Mouse (Mus musculus) urinary bladder, adult 18-20 months (tissue): ENCODE measurements around the gene Rnf214.
A peak's percentile ranks its signal among the peaks of the same experiment; 100 is the strongest.

ENCODE experiments used
- DNase-seq, 2 experiments: peaks; one replicate each; pipeline ENCODE4 v3.0.0; 2022; ENCODE audit warnings: low spot score in 2 of 2, mixed read lengths in 2 of 2

The Rnf214 gene

DNA sequence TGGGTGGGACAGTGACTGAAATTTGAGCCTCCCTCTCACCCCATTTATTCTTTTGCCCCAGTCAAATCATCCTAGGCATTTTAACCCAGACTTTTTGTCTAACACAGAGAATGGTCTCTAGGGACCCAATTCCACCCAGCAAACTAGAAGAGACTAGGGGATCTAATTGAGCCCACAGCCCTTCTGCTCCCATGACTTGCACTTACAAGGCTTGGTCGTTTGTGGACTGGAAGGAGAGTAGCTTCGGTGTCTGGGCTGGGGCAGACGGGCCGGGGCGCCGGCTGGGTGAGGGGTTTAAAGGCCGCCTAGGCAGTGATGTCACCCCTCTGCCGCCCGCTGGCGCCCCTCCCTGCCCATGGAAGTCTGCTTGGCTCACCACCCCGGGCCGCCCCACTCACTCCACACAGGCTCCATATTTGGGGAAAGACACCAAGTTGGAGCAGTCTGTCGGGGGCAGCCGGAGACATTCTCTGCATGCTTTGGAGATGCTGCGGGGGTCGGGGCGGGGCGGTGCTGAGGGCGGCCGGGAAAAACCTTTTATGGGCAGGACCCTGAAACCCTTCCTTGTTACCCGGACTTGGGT is 29.0 kb upstream of the Rnf214 start, which contains the start of gene Tagln:
Tagln (minus strand) TSS at position 431 of the 583 bp plus-strand sequence.
- no peak for DNase-seq

DNA sequence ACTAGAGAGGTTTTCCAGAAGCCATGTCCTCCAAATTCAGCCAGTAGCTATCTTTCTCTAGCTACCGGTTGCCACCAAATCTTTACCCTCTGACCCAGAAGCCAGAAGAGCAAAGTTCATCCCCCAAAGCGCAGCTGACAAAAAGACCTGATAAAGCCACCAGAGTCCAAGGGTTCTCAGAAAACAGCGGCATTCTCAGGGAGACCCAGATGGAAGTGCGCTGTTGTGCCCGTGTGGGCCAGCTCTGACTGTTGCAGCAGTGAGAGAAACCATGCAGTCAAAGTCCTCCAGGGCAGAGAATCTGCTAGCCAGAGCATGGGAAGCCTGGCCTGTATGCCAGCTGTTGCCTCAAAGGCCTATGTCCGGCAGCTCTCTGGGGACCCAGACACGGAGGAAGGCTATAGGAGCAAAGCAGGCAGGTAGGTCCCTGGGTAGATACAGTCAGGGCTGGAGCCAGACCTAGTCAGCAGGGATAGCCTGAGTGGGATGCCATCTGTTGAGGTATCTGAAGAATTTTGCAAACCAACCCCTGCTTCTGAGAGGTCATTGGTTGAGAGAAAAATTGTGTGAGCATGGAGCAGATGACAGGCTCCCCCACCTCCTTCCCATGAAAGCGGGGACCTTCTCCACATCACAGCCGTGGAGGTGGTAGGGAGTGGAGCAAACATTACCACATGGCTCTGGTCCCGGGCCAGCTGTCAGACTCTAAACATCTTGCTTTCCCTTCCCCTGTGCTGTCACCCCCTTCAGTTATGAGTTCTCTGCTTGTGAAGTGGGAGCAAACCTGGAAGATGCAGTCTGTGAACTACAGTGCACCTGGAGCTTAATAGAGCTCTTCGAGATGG is 26.1 kb upstream of the Rnf214 start:
- no peak for DNase-seq

DNA sequence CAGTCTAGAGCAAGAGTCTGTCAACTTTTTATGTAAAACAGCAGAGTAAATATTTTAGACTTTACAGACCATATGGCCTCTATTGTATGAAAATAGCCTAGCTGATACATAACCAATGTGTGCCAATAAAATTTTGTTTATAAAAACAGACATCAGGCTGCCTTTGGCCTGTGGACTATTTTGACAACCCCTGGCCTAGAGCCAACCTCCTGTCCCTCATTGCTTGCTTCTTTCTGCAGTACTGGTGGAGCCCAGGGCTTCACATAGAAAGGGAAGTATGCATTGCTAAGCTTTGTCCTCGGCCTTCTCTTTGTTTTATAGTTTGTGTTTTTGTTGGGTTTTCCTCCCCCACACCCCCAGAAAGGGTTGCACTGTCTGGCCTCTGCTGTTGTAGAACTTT is 25.2 kb upstream of the Rnf214 start:
- no peak for DNase-seq

DNA sequence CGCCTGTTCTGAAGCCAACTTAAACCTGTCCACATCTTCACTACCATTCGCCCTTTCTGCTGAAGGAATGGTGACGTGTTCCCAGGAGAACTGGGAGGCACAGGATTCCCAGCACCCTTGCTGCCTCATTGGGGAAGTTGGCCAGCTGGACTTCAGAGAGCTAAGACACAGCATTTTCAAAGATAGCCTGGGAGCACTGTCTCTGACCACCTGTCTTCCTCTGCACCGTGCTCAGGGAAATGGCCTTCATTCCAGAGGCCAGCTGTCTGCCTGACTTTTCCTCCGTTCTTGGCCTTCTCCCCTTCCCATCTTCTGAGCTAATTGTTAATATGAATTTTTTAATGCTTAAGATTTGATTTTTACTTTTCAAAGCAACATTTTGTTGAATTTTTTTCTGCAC is 22.6 kb upstream of the Rnf214 start:
- DNase-seq = no peak

DNA sequence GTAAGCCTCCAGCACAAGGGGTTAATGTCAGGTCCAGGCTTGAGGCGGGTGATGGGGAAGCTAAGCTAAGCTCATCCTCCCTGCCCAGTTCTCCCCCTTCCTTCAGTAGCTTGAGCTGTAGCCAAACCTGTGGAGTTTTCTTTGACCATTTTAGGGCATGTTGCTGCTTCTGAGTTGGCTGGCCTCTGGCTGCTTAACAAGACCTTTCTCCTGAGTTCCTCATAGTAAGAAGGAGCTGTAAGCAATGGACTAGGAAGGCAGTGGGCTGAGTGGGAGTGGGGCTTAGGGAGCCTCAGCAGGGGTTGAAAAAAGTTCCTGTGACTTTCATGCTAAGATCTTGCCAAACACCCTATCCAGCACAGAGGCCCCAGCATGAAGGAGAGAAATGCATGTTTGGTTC is 13.2 kb upstream of the Rnf214 start:
- no peak for DNase-seq

DNA sequence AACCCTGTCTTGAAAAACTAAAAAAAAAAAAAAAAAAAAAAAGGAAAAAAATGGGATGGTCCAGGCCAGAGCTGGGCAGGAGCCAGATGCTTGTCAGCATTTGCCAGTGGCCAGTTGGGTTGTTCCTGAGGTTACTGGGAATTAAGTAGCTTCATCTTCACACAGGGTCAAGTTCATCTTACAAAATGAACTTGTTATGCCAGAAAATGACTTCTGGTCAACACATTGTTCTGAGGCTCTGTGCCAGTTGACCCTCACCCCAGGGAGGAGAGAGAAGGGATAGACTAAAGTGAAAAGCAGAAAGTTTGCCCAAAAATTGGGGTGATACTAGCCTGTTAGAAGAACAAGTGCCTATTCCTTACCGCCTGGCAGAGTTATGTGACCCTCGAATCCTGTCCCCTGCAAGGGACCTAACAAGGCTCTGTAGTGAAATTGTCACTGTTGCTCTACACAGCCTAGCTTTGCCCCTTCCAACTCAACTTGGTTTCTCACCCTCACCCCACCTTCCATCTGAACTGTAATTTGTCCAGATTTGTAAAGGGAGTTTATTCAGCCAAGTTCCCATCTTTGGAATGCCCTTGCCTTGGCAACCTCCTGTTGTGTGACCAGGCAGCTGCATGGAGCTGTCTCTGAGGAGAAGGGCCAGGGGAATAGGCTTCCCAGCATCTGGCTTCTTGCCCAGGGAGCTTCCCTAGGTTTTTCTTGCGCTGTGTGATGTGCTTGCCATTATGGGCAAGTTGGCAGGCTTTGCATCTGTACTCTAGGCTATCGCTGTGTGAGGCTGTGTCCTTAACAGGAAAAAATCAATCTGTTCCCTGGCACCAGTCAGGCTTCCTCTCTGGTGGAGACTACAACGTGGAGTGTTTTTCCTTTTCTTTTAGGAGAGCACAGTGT is 10.6 kb upstream of the Rnf214 start:
- peak in 1 of 2 experiments; percentile 48 for DNase-seq

DNA sequence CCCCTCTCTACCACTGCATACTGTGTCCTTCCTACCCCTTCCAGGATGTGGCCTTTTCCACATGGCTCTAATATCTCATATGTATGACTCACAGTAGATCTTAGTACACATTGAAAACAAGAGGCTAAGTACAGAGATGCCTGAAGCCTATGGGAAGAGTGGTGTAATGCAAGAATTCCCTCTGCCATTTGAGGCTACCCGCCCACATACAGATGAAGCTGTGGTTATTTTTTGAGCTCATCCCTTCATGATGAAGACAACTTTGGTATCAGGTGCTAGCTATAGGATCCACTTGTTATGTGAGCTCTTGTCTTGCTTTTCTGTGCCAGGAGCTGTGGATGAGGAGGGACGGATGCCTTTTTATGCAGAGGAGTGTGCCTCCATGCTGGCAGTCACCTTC is 8.9 kb upstream of the Rnf214 start:
- DNase-seq = no peak

DNA sequence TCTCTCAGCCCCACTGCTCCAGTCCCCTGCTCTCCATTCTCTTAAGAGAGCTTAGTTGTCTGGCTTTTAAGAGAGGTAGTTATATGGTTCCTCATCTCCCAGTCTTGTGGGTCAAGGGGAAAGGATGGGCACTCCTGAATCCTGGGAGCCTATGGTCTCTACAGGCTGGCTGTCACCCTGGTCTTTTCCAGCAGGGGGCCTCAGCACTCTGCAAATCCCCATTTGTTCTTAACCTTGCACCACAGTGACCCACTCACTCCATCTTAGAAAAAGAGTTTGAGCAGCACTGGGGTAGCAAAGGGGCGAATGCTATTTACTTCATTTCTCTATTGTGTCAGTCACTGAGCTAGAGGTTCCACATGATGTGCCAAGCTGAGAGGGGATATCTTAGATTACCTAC is 5.0 kb upstream of the Rnf214 start:
- DNase-seq = peak in 1 of 2 experiments; percentile 47

DNA sequence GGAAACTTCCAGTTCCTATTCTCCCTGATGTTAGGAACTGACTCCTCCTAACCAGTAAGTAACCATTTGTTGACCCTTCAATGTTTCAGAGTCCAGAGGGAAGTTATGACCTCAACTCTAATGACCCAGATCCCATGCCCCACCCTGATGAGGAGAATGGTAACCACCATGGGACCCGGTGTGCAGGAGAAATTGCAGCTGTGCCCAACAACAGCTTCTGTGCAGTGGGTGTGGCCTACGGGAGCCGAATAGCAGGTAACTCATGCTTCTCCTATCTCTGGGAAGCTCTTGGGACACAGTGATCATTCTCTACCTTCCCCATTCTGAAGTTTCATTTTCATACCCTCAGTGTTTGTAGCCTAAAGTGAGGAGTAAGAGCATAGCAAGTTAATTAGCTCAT is 4.3 kb upstream of the Rnf214 start:
- no peak for DNase-seq

DNA sequence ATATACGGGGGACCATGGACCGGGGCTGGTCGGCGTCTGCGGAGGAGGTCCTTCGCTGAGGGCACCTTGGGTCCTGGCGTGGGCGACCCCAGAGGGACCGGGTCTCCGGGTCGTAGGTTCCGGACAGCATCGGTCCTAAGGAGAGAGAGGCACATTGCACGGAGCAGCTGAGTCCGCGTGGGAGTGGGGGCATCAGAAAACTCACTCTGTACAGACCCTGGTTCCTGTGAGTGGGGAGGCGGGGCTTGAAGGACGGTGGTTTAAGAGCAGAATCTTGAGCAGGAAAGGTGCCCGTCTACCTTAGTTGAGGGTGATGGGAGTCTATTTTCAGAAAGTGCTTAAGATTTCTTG is 342 bp upstream of the Rnf214 start:
- DNase-seq = no peak

DNA sequence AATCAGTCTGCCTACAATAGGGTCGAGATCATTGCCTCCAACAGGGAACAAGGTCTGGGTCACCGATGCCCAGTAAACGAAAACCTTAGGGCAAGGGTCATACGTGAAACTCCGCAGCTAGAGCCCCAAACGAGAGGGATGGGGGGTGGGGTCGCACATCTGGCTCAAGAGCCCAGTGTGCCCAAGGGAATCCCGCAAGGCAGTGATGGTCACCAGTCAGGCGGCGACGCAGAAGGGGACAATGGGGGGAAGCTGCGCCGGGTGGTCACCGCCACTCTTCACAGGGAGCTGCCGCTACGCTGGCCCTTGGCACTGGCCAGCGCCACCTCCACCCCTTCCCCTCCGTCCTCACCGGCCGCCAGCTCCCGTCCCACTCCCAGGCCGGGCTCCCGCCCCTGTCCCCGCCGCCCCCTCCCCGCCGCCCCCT is 887 bp downstream of the Rnf214 start:
- no peak for DNase-seq

DNA sequence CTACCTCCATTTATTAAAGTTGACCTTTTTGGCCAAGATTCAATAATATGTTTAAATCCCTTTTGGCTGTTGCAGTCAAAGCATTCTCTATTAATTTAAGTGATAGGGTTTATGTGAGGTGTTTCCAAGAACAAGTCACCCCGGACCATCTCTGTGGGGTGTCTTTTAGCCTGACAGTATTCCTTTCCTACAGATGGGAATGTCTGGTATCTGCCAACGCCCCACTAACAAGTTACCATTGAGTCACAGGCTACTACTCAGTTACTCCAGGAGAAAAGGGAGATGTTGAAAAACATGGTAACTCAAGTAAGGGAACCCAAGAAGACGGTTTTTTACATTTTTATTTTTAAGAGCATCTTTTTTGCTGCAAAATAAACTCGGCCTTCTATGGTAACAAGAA is 1.5 kb downstream of the Rnf214 start:
- DNase-seq = no peak

DNA sequence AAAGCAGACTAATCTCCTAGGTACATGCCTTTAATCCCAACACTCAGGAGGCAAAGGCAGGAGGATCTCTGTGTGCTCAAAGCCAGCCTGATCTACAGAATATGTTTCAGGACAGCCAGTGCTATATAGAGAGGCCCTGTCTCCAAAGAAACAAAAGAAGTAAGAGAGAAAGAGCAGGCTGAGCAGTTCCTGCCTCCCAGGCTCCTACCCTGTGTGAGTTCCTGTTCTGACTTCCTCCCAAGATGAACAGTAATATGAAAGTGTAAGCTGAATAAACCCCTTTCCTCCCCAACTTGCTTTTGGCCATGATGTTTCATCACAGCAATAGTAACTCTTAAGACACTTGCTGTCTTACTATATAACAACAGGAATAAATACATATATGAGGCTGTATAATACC is 13.0 kb downstream of the Rnf214 start:
- no peak for DNase-seq

DNA sequence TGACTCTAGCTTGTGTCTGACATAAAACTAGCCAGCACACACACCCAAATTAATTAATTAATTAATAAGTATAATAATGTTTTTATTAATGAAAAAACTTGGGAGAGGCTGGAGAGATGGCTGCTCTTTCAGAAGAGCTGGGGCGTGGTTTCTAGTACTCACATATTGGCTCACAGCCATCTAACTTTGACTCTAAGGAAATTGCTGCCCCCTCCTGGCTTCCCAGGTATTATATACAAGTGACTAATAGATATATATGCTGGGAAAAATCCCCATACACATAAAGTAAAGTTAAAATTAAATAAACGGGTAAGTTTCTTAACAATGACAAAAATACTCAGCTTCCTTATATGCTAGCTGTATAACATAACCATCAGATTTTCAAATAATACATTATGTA is 28.8 kb downstream of the Rnf214 start:
- DNase-seq = no peak

DNA sequence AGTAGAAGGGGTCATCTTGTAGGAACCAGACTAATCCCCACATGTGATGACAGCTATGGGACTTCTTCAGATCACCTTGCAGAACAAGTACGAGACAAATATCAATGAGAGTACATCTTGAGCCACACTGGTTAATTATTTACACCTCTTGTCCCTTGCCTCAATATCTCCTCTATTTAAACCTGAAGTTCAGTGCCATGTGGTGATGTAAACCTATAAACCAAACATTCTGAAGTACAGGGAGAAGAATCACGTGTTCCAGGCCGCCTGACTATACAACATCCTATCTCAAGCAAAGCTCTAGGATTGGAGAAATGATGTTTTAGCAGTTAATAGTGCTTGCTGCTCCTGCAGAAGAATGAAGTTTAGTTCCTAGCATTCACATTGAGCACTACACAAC is 36.4 kb downstream of the Rnf214 start:
- no peak for DNase-seq

DNA sequence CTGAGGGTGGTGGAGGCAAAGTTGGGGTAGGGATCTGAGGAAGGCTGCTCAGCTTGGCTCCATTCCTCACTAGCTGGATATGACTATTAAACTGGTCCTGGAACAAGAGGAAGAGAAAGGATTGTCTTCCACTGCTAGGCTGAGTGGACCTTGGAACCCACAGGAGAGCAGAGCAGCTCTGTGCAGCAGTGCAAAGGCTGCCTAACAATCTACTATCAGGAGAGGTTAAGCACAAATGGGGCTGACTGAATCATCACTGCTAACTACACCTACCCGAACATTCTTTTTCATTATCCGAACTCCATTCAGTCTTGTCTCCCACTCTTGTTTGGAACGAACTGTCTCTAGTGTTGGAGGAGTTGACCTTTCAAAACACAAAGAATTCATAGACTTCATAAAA is 37.5 kb downstream of the Rnf214 start:
- no peak for DNase-seq

DNA sequence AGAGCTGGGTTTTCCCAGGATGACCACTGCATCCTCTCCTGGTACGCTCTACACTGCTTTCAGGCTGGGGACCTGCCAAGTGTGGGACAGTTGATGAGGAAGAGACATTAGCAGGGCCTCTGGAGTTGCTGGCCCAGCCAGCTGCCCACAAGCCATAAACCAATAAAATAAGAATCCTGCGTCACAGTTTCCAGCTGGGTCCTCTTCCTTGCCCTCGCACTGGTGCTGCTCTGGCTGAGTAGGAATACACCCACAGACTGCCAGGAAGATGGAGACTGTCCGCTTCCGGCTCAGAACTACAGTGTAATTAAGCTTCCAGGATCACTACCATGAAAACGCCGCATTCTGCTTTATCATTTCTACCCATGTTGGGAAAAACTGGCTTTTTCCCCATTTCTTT is 44.9 kb downstream of the Rnf214 start:
- DNase-seq = no peak

DNA sequence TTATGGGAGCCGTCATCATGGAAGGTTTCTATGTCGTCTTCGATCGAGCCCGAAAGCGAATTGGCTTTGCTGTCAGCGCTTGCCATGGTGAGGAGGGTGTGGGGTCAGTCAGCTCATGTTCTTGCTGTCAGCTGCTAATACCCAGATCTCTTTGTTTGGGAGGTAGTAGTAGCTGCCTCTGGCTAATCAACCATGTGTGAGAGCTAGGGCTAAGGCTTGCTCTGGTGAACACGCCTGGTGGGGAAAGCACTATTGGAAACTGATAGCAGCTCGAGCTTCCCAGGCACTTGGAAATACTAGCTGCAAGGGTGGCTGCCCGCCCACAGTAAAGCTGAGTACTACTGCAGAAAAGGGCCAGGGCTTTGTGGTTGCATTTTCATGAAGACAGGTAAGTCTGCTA is 47.3 kb downstream of the Rnf214 start:
- DNase-seq = no peak

DNA sequence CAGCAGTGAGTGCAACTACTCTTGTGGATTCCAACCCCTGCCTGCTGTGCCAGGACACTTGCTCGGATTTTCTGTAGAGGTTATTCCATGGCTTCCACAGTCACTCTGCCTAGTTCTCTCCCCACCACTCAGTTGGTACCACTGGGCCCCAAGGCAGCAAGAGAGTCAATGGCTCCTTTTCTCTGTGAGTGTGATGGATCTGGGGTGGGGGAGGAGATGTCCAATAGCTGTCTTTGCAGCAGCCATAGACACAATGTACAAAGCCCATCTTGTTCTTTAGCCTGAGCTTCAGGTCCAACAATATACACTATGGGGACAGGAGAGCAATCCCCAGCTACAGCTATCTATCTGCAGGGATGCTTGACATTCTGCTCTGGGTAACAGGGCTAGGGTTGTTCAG is 52.6 kb downstream of the Rnf214 start:
- no peak for DNase-seq

DNA sequence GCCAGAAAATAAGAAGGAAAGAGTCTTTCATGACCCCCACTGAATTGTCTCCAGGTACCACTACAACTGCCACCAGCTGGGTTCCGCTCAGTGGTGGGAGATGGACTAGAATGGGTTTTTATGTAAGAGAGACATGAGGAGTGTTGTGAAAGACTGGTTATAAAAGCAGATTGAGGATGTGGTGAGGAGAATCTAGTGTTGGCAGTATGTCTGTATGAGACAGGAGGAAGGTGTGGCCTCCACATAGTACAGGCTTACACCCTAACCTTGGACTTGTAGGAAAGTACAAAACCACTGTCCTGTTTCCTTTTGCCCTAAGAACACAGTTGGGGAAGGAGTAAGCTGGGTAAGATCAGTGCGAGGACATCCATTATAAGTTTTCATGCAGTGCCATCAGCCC is 53.0 kb downstream of the Rnf214 start:
- DNase-seq = no peak

DNA sequence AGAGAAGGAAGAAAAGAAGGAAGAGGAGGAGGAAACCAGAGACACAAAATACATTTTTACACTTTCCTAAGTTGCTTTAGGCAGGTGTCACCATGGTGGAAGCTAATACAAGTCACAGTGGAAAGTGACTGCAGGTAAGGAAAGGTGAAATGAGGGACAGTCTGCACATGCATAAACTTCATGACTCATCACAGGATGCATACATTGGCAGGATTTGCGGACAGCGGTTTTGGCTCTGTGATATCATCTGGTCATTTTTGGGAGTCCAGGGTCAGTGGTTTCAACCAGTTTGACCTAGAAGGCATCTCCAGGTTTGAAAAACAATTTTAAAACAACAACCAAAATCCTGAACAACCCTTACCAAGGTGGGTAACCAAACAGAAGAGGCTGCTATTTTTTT is 54.9 kb downstream of the Rnf214 start:
- DNase-seq = no peak

DNA sequence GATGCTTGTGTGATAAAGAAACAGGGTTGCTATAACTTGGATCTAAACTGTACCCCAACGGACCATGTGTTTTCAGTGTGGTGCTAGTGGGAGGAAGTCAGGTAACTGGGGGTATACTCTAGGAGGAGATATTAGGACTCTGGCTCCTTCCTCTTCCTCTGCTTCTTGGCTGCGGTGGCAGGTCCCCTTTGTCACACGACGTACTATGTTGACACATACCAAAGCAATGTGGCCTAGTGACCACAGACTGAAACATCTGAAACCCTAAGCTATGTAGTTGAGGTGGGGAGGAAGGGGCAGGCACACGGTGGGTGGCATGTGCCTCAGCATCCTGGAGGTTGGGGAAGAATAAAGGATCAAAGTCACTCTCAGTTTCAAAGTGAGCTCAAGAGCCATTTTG is 55.4 kb downstream of the Rnf214 start:
- DNase-seq = no peak
